ENCODE assay signal across 10 mouse cellular contexts in the genomic region with DNA sequence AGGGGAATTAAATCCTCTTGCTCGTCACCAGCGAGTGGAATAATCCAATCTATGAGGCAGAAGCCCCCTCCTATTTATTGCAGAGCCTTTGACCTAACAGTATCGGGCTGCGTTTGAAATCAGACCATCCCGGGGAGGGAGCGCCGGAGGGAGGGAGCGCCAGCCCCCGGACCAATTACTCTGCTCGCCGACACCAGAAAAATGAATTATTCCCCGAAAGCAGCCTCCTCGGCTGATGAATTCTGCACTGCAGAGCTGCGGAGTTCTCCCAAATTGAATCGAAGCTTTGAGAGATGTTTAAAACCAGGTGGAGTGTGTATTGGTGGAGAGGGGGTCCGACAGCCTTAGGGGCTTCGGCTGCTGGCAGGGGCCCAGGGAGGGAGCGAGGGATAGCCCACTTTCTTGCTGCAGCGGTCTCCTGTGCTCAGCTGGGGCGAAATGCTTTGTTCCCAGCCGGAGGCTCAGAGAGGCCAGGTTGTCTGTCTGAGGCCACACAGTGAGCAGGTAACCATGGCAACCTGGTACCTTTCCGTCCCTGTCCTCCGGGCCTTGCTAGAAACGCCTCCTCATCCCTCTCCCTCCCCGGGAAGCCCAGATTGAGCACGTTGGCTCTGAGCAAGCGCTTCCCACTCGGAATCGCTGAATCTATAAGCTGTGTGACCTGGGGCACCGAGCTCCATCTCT. TPM values are rescaled to one million over a fixed set of nuclear protein-coding genes. Genes with fewer than 3 reads are reported as not detected.
DNase-seq lines count a peak whose midpoint lies in the region; ATAC-seq lines count a peak whose summit lies in the region.
"Had no signal": no experiment of that assay in that cellular context is flagged by ENCODE, and none has a peak within 500 bp of the region (broad histone marks: within the 10 kb centered on the region; RNA-seq: fewer than 3 reads in every experiment).

No protein-coding gene starts in this region.

- H3K27ac ChIP-seq in forebrain, embryonic 14.5 days (ENCODE audit: low read depth, low read length), result peak overlapping the region; percentile 44; the same call in 1 of the 2 replicates
- no peak overlapping the region for H3K27ac ChIP-seq in limb, embryonic 12.5 days
- H3K27ac ChIP-seq: liver, embryonic 15.5 days had no signal

- H3K4me3 ChIP-seq in forebrain, embryonic 14.5 days (ENCODE audit: low read depth, low read length), result peak overlapping the region; percentile 24
- H3K4me3 ChIP-seq in limb, embryonic 12.5 days (replicated peaks), result peak overlapping the region; percentile 9; the same call in 1 of the 2 replicates
- H3K4me3 ChIP-seq: liver, embryonic 15.5 days had no signal

- no peaks in the 10 kb centered on the region for H3K9me3 ChIP-seq in forebrain, embryonic 14.5 days (replicated peaks; ENCODE audit: control insufficient read depth, low read length)
- H3K9me3 ChIP-seq in limb, embryonic 12.5 days, result no peaks in the 10 kb centered on the region
- H3K9me3 ChIP-seq: G1E; liver, embryonic 15.5 days had no signal

- peak overlapping the region; percentile 50 for H3K4me2 ChIP-seq in forebrain, embryonic 14.5 days (ENCODE audit: low read length)
- H3K4me2 ChIP-seq in limb, embryonic 12.5 days, result peak overlapping the region; percentile 37
- H3K4me2 ChIP-seq: liver, embryonic 15.5 days had no signal

- peaks cover 58% of the 10 kb centered on the region for H3K27me3 ChIP-seq in forebrain, embryonic 14.5 days (replicated peaks; ENCODE audit: control insufficient read depth, insufficient read depth, low read length)
- H3K27me3 ChIP-seq in limb, embryonic 12.5 days, result peaks cover 91% of the 10 kb centered on the region

- under 1% methylated on average over 30 of the region's 30 CpGs for WGBS in forebrain, embryonic 14.5 days
- 2% methylated on average over 30 of the region's 30 CpGs for whole genome bisulfite sequencing in limb, embryonic 12.5 days

- H3K9ac ChIP-seq in forebrain, embryonic 14.5 days (ENCODE audit: low read length), result peak overlapping the region; percentile 54
- H3K9ac ChIP-seq in limb, embryonic 12.5 days (replicated peaks), result peak overlapping the region; percentile 23; the same call in 1 of the 2 replicates
- H3K9ac ChIP-seq: liver, embryonic 15.5 days had no signal

- DNase-seq in right cerebral cortex, adult 18-20 months, result peak; percentile 85
- DNase-seq in right cerebral cortex, postnatal 14 days, result no peak
- peak; percentile 70 for DNase-seq in forebrain, embryonic 14.5 days (ENCODE audit: low spot score)
- DNase-seq in right cerebral cortex, postnatal 4 days, result peak; percentile 50
- DNase-seq in urinary bladder, postnatal 10 days (ENCODE audit: low spot score), result no peak
- DNase-seq in gastrocnemius, postnatal 25 days, result no peak
- DNase-seq in yolk sac, embryonic 10.5 days (ENCODE audit: low spot score), result no peak

- no peaks in the 10 kb centered on the region for H3K36me3 ChIP-seq in forebrain, embryonic 14.5 days (ENCODE audit: control insufficient read depth, insufficient read depth, low read length)
- no peaks in the 10 kb centered on the region for H3K36me3 ChIP-seq in limb, embryonic 12.5 days
- H3K36me3 ChIP-seq: G1E; liver, embryonic 15.5 days had no signal

- peak; percentile 54 for ATAC-seq in forebrain, embryonic 14.5 days
- ATAC-seq in limb, embryonic 12.5 days (ENCODE audit: insufficient number of reproducible peaks, insufficient read depth, low FRiP score, low TSS enrichment, low read depth), result no peak

- no peaks in the 10 kb centered on the region for H3K4me1 ChIP-seq in forebrain, embryonic 14.5 days (ENCODE audit: control insufficient read depth, insufficient read depth, low read length)
- peaks cover 7% of the 10 kb centered on the region for H3K4me1 ChIP-seq in limb, embryonic 12.5 days (replicated peaks)
- H3K4me1 ChIP-seq: liver, embryonic 15.5 days had no signal

RNA-seq across cellular contexts. Expression of a gene that starts 13.5 kb away (rescaled TPM):
- polyA plus RNA-seq in forebrain, embryonic 14.5 days (2014; fragmentation: Nextera tagmentation; extraction: Ambion mirVana), result 2.2 and 3.2 TPM in 2 replicates
- 2.5 and 3.3 TPM in 2 replicates for polyA plus RNA-seq in limb, embryonic 12.5 days (2016; fragmentation: Nextera tagmentation; extraction: Ambion mirVana)
- under 1 TPM in 1 of 2 experiments, not detected in 1; 0.28 TPM for total RNA-seq in gastrocnemius, postnatal 25 days (2021)

RNA-seq across cellular contexts. Expression of a gene that starts 13.7 kb away (rescaled TPM):
- 70.6 and 76.3 TPM in 2 replicates for polyA plus RNA-seq in forebrain, embryonic 14.5 days (2014; fragmentation: Nextera tagmentation; extraction: Ambion mirVana)
- polyA plus RNA-seq in limb, embryonic 12.5 days (2016; fragmentation: Nextera tagmentation; extraction: Ambion mirVana), result 17.5 and 18.7 TPM in 2 replicates
- total RNA-seq in gastrocnemius, postnatal 25 days (2021), result 1 to 10 TPM; 6.4 to 7.1 TPM

RNA-seq across cellular contexts. Expression of a gene that starts 22.0 kb away (rescaled TPM):
- 19.0 and 20.6 TPM in 2 replicates for polyA plus RNA-seq in forebrain, embryonic 14.5 days (2014; fragmentation: Nextera tagmentation; extraction: Ambion mirVana)
- 11.8 and 11.9 TPM in 2 replicates for polyA plus RNA-seq in limb, embryonic 12.5 days (2016; fragmentation: Nextera tagmentation; extraction: Ambion mirVana)
- 10 to 100 TPM; 28.8 to 29.8 TPM for total RNA-seq in gastrocnemius, postnatal 25 days (2021)

RNA-seq across cellular contexts. Expression of a gene that starts 43.5 kb away (rescaled TPM):
- polyA plus RNA-seq in forebrain, embryonic 14.5 days (2014; fragmentation: Nextera tagmentation; extraction: Ambion mirVana), result 18.8 and 20.7 TPM in 2 replicates
- 1.8 and 1.9 TPM in 2 replicates for polyA plus RNA-seq in limb, embryonic 12.5 days (2016; fragmentation: Nextera tagmentation; extraction: Ambion mirVana)
- total RNA-seq in gastrocnemius, postnatal 25 days (2021), result not detected
- polyA plus RNA-seq: G1E had no signal

RNA-seq across cellular contexts. Expression of a gene that starts 43.8 kb away (rescaled TPM):
- polyA plus RNA-seq in forebrain, embryonic 14.5 days (2014; fragmentation: Nextera tagmentation; extraction: Ambion mirVana), result 129 and 141 TPM in 2 replicates
- 104 and 107 TPM in 2 replicates for polyA plus RNA-seq in limb, embryonic 12.5 days (2016; fragmentation: Nextera tagmentation; extraction: Ambion mirVana)
- 10 to 100 TPM; 10.2 to 11.0 TPM for total RNA-seq in gastrocnemius, postnatal 25 days (2021)

Comparison
In these comparisons a context has a peak if more than half of its experiments do, and no peak if none do; other contexts are left out.
1. DNase-seq: peak in right cerebral cortex, adult 18-20 months (single experiment), forebrain, embryonic 14.5 days (single experiment) and right cerebral cortex, postnatal 4 days (single experiment); none in right cerebral cortex, postnatal 14 days (single experiment), urinary bladder, postnatal 10 days (single experiment), gastrocnemius, postnatal 25 days (single experiment) and yolk sac, embryonic 10.5 days (single experiment).